Mouse (Mus musculus): Measurements from ENCODE around the gene Tenm2.

Tenm2 gene

DNA sequence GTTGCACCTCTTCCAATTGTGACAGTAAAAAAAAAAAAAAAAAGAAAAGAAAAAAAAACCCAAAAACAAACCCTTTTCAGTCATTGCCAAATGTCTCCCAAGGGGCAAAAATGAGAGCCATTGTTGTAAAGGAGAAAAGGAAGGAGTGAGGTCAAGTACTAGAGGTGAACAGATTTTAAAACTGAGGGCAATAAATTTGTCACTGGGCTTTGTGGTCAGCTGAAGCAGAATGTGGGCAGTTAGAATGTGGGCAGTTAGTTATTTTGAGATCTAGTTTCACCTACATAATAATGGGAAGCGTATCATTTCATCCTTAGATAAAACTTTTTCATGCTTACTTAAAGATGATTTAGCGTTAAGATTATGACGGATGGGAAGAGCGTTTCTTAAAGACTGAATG is 1016.2 kb downstream of the Tenm2 start:
- DNase-seq (ENCODE audit: low read depth, low spot score) = no peak

DNA sequence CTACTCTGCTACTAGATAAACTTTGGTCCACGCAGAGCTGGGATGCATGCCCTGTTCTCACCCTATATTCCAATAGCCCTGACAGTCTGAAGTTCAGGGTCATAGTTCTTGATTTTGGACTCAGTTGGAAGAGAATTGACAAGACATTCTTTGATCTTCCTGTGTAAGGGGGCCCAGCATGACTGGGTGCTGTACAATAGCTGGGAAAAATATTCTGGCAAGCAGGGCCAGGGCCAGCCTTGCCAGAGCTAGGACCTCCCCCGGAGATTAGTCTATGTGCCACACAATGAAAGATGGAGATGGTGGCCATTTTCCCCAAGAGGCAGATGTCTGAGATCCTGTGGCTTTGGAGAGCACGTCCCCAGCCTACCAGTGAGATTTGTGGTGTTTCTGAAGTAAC is 1021.2 kb downstream of the Tenm2 start:
- no peak for DNase-seq (ENCODE audit: low read depth, low spot score)

DNA sequence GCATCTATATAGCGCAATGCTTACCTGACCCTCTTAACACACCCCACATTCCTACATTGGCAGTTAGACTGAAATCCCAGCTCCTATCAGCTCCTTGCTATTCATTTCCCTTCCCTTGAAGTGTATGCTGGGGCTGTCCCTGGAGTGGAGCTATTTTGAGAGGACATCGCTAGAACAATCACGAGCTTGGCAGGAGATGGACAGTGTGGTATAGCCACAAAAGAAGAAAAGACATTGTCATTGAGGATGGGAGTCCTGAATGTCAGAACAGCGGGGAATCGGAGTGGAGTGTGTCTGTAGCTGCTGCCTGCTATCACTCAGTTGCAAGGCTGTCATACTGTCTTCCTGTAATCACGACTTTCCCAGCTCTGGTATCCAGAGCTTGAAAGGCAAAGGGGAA is 1031.4 kb downstream of the Tenm2 start:
- no peak for DNase-seq (ENCODE audit: low read depth, low spot score)

DNA sequence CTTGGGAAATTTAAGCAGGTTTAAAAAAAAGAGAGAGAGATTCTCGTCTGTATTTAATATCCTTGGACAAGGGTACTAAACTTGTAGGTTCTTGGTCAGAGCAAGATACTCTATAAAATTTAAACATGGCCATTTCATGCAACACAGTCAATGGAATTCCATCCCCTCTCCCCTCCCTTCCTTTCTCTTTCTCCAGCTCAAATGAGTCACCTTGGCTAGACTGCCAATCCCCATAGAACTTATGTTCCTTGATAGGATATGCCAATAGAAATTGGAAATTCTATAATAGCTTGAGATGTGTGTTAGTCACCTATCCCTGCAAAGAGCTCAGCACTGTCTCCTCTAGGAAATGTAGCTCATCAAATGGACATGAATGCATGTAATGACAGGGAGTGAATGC is 1031.9 kb downstream of the Tenm2 start:
- DNase-seq (ENCODE audit: low read depth, low spot score) = no peak

DNA sequence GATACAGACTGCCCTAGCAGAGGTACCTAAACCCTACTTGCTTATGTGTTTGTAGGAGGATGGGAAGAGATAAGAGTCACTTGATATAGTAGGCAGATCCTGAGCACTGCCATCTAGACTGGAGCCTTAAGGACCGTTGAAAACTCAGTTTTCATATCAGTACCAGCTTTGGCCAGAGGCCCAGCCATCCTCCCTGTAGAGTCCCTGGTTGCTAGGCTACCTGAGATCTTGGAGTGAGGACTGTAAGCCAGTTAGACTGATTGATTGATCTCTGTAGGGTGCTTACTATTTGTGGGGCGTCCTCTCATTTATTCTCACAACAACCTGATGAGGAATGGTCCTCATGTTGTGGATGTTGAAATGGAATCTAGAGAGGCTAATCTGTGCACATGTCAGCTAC is 1041.4 kb downstream of the Tenm2 start:
- DNase-seq (ENCODE audit: low read depth, low spot score) = no peak

DNA sequence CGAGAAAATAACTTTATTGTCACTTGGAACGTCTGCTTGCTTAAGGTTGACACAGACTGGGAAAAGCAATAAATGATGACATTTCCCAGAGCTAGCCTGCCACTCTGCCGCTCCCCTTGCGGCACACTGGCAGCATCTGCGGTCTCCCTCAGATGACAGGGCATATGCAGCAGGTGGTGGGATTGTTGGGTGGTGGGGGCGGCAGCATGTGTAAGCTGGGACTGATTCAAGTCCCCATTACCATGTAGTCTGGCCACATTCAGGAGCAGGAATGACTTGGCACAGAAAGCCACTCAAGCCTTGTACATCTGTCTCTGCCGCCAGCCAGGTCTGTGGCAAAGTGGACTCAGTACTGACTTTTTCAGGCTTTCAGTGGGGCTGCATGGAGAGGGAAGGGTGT is 1059.7 kb downstream of the Tenm2 start:
- no peak for DNase-seq (ENCODE audit: low read depth, low spot score)

DNA sequence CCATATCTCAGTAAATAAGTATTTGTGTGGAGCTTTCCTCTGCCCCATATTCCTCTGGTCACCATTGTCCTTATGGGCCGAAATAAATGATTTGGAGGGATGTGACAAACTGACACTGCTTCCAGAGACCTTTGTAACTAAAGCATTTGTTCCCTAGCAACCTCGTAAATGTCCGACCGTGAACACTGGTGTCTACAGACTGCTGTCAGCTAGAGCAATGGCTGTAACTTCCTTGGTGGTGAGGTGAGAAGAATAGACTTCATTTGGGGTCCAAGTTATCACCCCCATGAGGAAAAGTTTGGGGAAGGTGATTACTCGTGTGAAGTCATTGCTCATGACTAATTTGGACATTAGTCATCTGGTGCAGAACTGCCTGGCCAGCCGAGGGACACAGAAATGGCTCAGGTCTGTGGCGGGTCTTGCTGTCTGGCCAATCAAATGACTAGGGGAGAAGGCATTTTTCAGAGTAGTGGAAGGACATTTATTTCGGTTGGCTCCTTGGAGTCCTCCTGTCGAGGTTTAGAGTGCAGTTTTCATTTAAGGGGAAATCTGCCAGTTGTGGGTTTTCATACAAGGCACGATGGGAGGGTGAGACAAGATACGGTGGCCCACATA is 1062.6 kb downstream of the Tenm2 start:
- DNase-seq (ENCODE audit: low read depth, low spot score) = no peak

DNA sequence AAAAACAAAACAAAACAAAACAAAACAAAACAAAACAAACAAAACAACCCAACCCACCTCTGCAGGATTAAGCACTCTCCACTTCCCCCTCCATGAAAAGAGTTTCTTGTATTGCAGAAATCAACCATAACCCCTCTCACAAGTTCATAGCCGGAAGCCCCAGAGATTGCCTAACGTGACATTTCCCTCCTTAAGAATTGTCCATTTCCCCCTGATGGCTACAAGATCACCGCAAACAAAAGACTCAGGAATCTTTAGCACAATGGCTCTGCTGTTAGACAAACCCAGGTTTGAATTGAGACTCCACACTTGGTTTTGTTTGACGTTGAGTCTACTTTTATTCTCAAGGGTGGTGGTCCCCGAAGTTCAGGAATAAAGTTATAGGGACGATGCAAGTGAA is 1063.2 kb downstream of the Tenm2 start:
- DNase-seq (ENCODE audit: low read depth, low spot score) = no peak

DNA sequence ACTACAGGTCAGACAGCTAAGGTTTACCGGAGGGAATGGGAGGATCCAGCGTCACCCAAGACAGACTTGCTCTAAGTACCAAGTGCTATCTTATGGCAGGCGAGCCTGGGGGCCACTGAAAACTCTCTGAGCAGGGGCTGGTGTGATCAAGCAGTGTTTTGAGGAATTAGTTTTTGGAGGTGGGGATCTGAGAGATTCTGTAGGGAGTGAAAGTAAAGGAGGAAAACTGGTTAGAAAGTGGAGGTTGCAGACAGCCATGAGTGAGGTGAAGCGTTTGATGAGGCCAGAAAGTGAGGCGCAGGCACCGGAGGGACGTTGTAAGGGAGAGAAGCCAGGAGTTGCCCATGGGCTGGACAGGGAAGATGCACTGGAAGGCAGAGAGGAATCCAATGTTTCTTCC is 1063.8 kb downstream of the Tenm2 start:
- no peak for DNase-seq (ENCODE audit: low read depth, low spot score)

DNA sequence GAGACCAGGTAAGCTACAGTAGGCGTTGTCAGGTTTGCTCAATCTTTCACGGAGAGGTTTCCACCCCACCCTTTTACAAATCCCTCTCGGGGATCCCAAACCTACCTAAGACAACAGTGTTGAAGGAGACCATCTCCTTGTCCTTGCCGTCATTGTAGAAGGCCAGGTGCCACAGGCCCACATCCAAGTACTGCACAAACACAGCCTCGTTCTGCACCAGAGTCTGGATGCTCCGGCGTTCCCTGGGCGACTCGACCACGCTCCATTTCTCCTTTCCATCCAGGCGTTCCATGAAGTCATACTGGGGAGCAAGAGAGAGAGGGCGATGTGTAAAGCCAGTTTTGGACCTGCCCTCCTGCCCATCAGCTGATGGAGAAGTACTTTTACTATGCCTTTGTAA is 1064.5 kb downstream of the Tenm2 start:
- DNase-seq (ENCODE audit: low read depth, low spot score) = no peak

DNA sequence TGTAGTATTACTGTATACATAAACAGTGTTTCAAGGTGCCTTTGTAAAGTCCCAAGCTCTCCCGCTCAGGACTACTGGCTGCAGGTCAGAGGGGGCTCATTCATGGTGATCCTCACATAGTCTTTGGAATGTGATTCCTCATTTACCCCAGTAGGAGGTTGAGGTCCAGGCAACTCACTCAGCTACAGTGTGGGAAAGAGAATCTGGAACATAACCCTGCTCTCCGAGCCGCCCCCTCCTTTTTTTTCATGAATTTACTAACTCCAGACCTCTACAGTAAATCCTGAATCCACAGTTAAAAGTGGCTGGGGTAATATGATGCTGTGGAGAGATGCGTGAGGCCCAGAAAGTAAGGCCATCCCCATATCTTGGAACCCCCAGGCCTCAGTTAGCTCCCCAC is 1066.0 kb downstream of the Tenm2 start:
- DNase-seq (ENCODE audit: low read depth, low spot score) = no peak

DNA sequence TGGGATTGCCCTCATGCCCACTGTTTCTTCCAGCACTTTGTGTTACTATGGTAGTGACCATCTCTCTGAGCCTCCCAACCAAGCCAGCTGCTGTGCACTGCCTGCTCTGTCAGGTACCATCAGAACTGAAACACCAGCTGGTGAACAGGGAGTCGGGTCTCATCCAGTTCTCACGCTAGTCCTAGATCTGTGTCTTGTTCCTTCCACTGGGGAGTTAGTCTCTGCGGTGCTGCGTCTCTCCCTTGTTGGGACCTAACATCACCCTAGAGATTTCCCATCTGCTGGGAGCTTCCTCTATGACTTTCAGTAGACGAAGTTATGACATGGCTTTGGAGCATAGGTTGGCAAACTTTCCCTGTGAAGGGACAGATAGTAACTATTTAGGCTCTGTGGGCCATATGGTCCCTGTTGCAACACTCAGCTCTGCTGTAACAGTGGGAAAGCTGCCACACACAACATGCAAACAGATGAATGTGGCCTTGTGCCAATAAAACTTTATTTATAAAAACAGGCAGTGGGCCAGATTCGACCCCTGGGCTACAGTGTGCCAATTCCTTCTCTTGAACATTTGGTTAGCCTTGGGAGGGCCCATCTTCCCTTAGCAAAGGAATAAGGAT is 1066.7 kb downstream of the Tenm2 start:
- DNase-seq (ENCODE audit: low read depth, low spot score) = no peak

DNA sequence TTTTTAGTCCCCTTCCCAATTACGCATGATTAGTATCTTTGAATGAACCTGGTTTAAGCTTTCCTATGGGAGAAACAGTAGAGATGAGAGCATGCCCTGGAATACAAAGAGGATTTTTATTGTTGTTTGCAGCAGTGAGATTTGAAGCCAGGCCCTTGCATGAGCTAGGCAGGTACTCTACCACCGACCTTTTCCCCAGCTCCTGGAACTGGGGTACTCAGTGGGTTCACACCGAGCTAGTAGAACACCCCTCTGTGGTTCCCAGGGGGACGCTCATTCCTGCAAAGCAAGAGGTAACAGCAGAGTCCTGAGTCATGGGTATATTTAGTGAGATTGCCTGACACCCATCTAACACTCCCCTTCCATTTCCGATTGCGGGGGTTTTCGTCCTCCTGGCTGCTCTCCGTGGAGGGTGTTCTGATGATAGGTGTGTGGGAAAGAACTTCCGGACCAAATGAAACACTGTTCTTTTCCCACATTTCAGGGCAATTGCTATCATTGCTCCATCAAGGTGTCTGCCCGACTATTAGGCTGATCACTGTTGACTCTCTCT is 1067.9 kb downstream of the Tenm2 start:
- DNase-seq (ENCODE audit: low read depth, low spot score) = no peak

DNA sequence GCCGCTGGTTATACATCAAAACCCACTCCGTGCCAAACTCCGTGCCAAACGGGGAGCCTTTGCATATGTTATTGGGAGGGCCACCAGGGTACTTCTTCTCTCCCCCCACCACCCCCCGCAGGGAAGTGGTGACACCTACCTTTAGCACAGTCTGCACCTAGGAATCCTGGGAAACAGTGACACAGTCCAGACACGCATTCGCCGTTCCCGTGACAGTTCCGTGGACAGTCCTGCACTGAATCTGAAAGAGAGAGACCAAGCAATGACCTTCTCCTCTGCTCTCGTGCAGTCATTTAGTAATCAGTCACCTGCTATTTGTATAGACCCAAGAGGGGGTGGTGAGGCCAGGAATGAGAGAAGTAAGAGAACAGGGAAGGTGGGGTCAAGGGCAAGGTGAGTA is 1072.2 kb downstream of the Tenm2 start:
- DNase-seq (ENCODE audit: low read depth, low spot score) = no peak

DNA sequence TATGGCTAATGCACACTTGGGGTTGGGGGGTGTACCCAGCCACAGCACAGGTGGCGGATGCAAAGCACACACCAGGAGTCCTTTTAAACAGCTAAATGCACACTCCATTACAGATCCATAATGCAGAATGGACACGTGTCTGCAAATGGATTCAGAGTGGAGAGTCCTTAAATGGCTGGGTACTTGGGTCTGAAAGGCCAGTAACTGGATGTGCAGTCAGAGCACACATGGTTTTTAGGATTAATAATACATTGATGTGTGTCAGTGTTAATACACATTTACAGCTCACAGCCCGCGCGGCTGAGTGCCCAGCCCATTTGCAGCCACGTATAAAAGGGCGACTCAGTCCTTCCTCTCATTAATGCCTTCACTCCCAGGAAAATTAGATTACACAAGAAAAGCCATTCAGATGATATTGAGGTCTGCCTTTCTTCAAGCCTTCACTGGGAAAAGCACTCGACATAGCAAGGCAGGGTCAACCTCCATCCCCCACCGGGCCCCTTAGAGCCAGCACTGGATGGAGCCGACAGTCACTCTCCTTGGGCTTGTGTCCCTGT is 1073.9 kb downstream of the Tenm2 start:
- DNase-seq (ENCODE audit: low read depth, low spot score) = no peak

DNA sequence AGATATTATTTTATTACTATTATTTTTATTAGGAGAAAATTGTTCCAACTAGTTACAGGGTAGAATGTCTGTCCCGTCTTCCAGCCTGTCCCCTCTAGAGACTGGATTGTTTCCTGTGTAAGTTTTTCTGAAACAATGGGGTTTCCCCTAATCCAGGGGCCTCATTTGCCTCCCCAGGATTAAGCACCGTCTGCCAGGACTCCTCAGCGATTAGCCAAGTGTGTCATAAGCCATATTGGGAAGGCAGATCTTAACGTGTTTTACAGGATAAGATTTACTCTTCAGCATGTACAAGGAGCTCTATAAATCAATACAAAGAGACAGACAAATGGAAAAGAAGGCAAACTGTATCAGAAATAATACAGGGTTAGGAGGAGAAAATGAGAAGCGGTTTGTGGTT is 1082.3 kb downstream of the Tenm2 start:
- no peak for DNase-seq (ENCODE audit: low read depth, low spot score)

DNA sequence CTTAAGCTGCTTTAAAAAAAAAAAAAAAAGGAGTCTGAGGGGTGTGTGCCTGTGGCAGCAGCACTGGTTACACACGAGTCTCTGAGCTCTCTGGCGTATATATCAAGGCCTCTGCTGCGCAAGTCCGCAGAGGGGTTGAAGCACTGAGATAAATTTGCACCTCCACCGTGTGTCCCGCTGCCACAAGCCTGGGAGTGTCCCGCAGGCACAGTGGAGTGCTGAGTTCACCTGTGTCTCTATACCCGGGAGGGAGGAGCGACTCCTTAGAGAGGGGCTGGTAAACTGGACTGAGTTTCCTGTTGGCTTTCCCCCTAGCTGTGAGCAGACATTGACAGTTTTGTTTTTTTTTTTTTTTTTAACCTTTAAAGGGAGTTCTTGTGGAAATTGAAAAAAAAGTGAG is 1082.8 kb downstream of the Tenm2 start:
- DNase-seq (ENCODE audit: low read depth, low spot score) = no peak

DNA sequence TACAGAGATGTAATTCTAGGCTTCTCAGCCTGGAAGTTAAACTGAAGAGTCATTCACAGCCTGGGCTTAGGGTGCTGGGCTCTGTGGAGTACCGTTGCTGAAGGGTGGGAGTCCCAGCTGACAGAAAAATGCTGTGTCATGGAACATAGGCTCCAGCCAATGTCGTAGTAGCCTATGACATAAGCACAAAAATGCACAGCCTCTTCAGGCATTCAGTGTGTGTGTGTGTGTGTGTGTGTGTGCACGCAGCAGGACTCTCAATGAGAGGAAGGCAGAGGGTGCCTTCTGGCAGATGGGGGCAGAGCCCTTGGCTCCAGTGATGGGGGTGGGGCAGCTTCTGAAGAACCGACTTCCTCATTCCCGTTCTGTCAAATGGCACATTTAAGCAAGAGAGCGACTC is 1083.5 kb downstream of the Tenm2 start:
- no peak for DNase-seq (ENCODE audit: low read depth, low spot score)

DNA sequence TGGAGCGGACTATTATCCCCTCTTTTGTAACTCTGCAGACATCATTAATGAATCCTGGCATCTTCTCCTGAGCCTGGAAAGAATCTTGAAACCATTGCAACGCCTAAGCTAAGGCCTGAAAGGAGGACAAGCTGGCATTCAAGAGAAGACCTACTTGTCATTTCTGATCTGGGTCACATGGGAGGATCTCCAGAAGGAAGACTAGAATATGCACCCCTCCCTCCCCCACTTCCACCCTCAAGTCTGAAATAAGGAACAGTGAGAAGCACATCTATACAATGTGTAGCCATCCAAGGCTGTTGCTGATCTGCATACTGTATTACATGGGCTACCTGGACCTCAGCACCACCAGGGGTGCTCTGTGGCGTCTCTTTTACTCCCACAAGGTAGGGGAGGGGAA is 1086.7 kb downstream of the Tenm2 start:
- no peak for DNase-seq (ENCODE audit: low read depth, low spot score)

DNA sequence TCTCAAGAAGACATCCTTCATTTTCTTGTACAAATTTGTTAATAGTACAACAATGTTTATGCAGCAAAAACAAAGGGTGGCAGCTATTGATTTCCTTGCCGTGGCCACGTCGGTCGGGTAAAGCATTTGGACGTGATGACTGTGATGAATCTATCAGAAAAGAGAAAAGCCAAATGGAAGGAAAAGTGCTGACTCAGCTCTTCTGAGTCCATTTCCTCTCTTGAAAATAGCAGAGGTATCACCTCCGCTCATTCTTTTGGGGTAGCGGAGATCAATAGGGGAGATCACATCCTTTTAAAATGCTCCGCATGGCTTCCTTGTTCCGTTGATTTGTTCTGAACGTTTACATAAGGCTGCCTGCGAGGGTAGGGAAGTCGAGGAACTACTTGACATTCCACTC is 1090.7 kb downstream of the Tenm2 start:
- DNase-seq (ENCODE audit: low read depth, low spot score) = no peak

DNA sequence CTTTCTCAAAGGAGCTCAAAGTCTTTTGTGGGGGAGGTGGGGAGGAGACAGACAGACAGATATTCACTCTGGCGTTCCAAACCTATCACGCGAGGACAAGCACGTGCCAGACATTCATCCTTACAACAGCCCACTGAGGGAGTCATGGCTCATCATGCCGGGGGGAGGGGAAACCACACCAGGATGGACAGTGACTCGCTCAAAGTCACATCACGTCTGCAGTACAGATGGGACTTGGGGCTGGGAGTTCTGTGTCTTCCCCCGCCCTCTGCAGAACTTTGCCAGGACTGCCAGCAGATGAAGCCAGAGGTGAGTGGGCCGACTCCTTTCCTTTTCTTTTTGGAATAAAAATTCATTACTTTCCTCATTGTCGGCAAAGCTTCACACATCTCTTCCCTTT is 1095.4 kb downstream of the Tenm2 start:
- no peak for DNase-seq (ENCODE audit: low read depth, low spot score)

DNA sequence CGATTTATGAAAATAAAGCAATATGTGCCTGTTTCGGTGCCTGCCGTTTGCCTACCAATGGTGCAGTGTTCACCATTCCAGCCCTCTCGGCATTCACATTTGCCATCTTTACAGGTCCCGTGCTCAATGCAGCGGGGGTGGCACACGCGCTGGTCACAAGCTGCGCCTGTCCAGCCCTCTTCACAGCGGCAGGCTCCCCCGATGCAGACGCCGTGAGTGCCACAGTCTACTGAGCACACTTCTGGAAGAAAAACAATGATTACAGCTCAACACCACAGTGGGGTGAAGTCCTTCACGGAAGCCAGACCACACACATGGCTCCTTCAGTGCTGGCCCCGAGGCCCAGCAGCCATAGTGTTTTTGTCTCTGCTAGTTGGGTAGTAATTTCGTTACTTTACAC is 1096.2 kb downstream of the Tenm2 start:
- DNase-seq (ENCODE audit: low read depth, low spot score) = no peak

DNA sequence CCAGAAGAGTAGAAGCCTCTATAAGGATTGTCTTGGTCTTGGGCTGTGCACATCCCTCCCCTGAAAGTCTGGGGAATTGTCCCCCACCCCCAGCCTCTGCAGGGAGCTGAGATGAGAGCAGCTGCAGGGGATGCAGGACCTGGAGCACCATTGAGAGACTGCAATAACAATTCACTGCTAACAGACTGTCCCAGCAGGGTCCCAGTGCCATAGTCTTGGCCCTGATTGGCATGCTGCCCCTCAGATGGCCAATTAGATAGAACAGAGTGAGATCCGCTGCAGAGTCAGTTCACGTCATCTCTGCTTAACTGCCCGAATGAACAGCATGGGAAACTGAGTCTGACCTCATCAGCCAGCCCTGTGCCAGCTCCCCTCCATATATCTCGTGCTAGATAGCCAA is 1097.9 kb downstream of the Tenm2 start:
- DNase-seq (ENCODE audit: low read depth, low spot score) = no peak
